Mouse (Mus musculus) heart, adult 18-20 months (tissue): ENCODE results near the gene Tbc1d7. TPM values are rescaled to one million over a fixed set of nuclear protein-coding genes. Genes with fewer than 3 reads are reported as not detected.
A peak's percentile ranks its signal among the peaks of the same experiment; 100 is the strongest.

Experiments used
- DNase-seq, 2 experiments: peaks; one replicate each; pipeline ENCODE4 v3.0.0; 2021 to 2022; ENCODE audit warnings: mixed read lengths in 1 of 2
- long read RNA-seq, 2 experiments: library from polyadenylated mRNA; stranded (forward); transcript quantifications; one replicate each; pipeline ENCODE4 v2.0.0; 2021
- total RNA-seq, 2 experiments: library from RNA; stranded (reverse); gene quantifications; 2 replicates each; pipeline ENCODE4 v1.2.3; 2021

Gene Tbc1d7
- total RNA-seq: 10 to 100 TPM; 26.7 to 34.9 TPM
- long read RNA-seq, experiment 1, transcript Tbc1d7-201 (8 exons, 1,239 nt): minor isoform, 6 of 131 reads
- long read RNA-seq, experiment 1, transcript Tbc1d7-202 (8 exons, 1,246 nt): major isoform, 15 of 131 reads
- long read RNA-seq, experiment 1, partial matches to known transcripts: 1 of 131 reads
- long read RNA-seq, experiment 1, other reads (novel, unspliced or antisense): 109 of 131 reads
- long read RNA-seq, experiment 2, transcript Tbc1d7-202 (8 exons, 1,246 nt): major isoform, 16 of 98 reads
- long read RNA-seq, experiment 2, partial matches to known transcripts: 2 of 98 reads
- long read RNA-seq, experiment 2, other reads (novel, unspliced or antisense): 80 of 98 reads

DNA sequence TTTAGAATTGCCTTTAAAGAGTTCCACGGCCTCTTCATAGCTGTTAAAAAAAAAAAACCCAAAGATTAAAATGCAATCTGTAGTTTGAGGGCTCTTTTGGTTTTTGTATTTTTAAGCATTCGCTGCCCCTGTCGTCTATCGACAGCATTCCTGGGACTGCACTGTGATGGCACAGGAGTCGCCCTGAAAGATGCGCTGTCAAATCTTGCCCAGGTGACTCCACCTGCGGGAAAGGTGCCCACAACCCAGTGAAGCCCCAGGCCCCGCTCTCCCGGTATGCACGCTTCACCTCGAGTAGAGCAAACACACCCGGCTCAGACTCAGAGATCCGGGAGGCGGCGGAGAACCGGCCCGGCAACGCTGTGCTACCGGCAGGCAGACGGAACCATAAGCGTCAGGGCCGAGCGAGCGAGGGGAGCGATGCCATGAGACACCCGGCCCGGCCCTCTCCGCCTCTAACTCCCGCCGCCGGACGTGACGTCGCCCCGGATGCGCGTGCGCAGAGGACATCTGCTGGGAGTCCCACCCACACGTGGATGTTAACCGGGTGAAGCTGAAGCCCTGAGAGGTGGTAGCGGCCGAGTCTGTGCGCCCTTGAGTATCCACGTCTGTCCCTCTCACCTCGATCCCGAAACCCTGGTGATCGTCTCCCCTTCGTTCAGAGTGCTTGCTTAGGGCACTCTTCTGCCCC is at the start of gene Tbc1d7:
TSS of gene Tbc1d7 (minus strand) at position 482 of the 691 bp plus-strand sequence.
- DNase-seq: peak; percentile 98 to 99

DNA sequence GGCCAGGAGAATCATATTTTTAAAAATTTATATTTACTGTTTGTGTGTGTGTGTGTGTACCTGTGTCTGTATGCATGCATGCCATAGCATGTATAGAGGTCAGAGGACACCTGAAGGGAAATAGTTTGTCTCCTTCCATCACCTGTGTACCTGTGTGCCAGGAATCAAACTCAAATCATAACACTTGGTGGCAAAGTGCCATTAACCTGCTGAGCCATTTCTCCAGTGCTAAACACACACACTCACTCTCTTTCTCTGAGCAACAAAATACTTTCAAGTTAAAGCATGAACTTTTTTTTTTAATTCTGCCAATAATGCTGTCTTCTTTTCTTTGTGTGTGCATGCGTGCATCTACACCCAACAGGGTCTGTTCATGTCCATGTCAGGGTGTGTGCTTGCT is 49.3 kb upstream of the Tbc1d7 start:
- DNase-seq: no peak

DNA sequence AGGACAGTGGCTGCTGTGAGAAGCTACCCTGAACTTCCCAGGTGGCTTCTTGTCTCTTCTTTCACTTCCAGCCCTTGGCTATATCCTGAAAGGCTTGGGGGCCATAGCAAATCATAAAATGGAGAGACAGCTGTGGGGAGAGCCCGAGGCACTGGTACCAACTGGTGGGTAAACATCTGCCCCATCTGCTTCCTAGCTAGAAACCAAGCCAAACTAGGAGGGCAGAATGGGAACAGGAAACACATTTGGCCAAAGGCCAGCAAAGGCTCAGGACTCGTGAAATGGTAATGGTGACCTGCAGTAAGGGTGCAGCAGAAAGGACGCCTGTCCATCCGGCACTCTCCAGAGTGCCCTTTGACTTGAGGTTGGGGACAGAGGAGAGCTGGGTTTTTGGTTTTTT is 47.5 kb upstream of the Tbc1d7 start:
- peak in 1 of 2 experiments; percentile 34 for DNase-seq

DNA sequence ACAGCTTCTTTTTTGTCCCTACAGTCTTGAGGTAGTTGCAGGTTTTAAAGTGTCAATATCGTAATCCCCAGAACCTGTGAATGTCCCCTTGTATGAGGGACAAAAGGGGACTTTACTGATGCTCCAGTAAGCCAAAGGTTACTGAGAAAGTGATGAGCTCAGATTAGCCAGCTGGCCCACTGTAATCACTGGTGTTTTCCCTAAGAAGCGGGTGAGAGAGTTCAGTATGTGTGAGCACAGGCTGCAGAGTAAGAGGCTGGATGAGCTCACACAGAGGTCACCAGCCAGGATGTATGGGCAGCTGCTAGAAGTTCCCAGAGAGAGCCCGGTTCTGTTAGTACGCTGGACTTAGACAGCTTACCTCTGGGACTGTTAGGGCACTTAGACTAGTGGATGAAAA is 47.0 kb upstream of the Tbc1d7 start:
- DNase-seq: no peak

DNA sequence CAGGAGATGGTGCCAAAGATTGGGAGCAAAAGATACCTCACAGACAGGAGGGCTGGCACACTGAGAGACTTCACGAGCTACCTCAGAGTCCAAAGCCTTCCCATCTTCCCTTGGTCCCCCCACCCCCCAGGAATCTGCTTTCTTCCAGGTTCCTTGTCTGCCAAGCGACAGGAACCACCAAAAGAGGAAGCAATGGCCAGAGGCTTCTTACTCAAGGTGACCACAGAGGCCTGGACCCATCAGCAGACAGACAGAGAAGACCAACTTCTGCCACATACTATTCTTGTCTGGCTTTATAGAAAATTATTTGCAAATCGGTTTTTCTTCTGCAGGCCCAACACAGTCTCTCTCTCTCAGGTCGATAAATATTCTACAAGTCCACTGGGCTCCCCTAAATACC is 46.4 kb upstream of the Tbc1d7 start:
- no peak for DNase-seq

DNA sequence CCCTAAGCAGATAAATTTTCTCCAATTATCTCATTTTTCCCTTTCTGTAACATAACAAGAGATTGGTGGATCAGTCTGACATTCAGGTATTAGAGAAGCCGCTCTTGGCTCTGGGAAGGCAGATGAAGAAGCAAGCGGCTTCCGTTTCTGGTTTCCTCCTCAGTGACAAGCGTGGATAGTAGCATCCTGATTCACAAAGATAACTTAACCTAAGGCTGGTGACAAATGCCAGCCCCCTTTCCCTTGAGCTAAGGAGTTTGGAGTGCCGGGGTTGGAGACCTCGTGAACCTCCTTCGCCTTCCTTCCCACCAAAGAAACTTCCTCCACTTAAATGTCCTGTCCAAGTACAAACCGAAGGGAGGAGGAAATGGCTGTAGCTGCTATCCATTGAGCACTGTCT is 45.8 kb upstream of the Tbc1d7 start:
- no peak for DNase-seq

DNA sequence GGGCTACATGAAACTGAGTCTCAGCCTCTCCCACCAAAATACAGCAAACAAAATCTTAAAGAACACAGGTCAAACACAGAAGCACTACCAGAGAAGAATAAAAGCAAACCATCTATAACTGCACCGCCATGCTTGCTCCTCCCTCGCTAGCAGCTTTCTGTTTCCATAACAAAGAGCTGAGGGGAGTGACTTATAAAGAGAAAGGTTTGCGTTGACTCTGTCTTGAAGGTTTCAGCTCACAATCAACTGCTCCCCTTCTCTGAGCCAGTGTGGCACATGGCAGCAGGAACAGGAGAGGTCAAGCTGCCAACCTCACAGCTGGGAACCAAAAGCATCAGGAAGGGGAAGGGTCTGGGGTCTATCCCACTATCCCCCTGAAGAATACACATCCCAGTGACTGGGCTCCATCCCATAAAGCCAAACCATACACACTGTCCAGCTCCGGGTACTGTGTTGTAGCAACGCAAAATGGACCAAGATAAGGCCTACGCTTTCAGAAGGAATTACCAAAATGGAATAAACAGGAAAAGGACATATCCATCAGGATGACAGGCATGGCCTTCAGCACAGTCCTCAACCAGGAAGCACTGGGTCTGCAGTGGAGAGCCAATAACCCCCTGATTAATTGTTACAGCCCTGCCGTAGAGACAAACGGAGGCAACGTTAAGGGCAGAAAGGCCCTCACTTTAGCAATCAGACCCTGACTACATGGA is 44.8 kb upstream of the Tbc1d7 start:
- DNase-seq: no peak

DNA sequence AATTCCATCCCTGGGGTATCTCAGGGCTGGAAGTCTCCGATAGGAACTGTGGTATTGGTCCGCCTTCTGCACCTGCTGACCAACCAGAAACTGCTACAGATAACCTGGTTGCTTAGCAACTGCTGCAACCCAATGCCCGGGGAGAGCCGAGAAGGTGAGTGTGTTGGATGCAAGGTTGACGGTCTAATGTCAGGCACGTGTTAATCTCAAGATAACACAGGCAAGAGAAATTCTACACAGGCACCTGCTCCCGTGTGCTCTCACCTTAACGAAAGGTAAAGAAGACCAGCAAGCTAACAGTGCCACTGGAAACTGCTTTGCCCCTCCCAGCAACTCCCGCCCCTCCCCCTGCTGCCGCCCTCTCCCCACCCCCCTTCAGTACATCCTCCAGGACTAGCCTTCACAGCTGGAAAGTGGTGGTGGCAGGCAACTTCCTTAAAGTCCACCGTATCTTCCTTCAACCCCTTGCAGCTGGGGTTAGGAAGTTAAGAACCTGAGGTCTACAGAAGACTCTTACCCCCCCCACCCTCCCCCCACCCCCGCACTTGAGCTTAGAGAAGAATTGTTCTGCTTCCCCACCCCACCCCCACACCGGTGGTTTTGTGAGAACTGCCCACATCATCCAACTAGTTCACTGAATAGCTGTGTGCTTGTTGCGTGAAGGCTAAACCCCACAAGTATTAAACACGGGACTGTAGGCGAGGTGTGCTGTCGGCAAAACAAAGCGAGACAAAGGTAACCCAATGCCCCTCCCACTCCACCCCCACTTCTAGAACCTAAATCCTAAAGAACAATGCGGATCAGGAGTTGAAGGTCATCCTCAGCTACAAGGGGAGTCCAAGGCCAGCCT is 44.1 kb upstream of the Tbc1d7 start:
- DNase-seq: no peak

DNA sequence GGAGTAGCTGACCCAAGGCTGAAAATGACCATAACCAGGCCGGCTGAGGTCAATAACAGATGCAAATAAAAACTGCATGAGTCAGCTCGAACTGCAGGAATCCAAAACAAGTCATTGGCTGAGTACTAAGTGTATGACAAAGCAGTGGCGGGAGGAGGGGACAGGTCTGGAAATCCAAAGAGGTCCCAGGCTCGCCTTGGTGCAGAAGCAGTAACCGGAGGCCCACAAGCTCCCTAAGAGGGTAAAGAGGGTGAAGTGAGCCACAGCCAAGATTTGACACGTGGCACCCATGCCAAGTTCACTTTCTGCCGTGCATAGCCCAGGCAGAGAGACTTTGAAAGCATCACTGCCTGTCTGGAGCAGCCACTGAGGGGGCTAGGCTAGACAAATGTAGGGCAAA is 41.0 kb upstream of the Tbc1d7 start:
- peak; percentile 67 to 69 for DNase-seq

DNA sequence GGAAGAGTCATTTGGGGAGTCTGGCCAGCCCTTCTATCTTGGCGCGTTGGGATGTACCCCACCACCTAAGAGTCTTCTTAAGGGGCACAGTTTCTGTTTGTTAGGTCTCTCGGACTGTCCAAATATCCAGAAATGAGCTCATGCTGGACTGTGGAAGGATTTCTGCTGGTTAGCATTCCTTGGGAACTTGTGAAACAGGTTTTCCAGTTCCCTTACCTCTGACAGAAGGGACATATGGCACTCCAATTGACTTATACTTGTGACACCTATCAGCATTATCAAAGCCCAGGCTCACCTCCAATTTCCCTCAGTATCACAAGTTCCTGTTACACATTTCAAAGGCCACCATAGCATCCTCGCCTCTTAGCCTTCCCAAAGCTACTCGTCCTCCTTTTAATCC is 39.7 kb upstream of the Tbc1d7 start:
- no peak for DNase-seq

DNA sequence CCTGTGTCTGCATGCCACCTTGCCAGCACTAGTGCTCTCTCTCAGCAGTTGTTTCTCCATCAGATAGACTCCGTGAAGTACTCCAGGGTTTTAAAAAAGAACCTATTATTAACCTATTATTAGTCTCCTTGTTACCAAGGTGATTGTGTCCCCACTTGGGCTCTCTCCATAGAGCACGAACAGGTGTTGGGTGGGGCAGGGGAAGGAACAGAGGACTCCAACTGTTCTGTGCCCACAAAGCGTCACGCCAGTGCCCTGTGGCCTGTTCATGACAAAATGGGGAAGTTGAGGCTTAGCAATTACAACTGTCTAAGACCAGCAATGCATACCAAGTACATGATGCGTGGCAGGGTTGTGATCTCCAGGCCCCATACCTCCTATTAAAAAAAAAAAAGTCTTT is 38.3 kb upstream of the Tbc1d7 start:
- DNase-seq: no peak

DNA sequence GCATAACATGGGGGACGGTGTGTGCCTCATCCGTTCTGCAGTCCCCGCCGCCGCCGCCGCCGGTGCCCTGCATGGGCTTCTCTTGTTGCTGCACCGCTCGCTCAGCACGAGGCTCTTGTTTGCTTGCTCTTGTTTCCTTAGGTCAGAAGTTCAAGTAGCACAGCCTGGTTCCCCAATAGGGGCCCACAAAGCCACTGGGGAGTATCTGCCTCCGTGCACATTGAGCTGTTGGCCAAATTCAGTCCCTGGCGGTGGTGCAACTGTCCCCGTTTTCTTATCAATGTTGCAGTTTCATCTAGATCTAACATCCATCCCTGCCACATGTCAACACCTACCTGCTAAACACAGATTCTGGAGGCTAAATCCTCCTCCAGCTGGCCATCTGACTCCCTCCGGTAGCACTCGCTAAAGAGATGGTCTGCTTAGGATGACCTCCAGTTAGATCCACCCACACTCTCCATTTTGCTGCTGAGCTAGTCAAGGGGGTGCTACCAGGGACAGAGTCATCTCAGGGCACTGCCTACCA is 37.7 kb upstream of the Tbc1d7 start:
- no peak for DNase-seq

DNA sequence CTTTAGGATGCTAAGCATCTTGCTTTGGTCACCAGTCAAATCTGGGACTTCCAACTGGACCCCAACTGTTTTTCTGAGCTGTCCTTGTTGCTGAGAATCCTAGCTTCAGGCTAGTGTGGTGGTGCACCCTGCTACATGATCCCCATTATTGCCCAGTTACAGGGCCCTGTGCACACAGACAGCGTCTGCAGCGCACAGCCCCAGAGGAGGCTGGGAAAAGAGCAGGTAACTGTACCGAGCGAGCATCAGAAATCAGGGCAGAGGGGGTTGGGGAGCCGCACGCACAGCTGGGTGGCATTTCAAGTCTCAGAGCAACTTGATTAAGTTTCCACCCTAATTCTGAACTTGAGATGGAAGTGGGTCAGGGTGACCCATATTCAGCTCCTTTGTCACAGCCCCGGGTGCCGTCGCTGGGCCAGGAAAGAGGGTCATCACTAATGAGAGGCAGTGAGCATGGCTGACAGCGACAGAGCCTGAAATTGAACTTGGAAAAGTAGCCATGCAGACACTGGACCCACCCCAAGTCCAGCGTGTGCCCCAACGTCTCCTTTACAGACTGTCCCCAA is 34.9 kb upstream of the Tbc1d7 start:
- no peak for DNase-seq

DNA sequence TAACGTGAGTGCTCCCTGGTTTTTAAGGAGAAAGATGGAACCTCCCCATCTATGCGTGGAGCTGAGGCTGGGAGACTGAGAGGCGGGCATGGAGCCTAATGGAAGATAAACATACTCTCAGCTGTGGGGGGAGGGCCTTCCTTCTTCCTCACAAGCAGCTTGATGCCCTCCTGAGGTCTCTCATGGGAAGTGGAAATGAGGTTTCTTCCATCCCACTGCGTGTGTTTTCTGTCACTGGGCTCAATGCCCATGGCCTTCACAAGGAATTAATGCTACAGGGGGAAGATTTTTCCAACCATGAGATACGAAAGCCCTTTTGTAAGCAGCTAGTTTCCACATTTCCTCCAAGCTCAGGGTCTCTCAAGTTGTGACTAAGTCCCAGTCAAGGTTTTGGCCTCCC is 32.3 kb upstream of the Tbc1d7 start:
- no peak for DNase-seq

DNA sequence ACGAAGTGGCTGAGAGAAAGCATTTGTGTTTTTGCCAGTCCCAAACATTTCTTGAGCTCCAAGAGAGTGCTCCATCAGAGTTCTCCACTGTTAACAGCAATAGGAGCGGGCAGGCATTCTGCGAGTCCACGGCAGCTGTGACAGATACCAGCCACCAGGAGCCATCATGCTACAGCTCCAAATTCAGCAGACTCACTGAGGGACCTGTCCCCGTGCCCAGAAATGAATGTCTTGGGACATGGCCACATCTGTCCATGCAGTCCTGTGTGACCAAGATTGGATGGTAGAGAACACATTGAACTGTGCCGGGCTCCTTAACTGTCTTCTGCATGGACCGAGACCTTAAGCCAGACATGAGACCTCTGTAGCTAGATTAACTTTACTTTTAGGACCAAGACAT is 31.9 kb upstream of the Tbc1d7 start:
- DNase-seq: peak; percentile 79 to 80

DNA sequence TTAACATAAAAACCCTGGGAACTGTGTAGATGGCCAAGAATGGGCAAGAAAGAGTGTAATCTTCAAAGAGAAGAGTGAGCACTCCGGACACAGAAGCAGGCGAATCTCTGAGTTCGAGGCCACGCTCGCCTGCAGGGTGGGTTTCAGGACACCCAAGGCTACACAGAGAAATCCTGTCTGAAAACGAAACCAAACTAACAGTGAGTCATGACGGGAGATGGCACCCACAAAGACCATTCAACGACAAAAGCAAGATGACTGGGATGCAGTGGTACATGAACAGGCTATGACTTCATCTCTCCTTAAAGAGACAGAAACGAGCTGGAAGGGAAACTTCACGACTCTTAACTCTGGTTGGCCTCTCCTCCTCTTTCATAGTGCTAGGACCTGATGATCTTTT is 31.1 kb upstream of the Tbc1d7 start:
- DNase-seq: no peak

DNA sequence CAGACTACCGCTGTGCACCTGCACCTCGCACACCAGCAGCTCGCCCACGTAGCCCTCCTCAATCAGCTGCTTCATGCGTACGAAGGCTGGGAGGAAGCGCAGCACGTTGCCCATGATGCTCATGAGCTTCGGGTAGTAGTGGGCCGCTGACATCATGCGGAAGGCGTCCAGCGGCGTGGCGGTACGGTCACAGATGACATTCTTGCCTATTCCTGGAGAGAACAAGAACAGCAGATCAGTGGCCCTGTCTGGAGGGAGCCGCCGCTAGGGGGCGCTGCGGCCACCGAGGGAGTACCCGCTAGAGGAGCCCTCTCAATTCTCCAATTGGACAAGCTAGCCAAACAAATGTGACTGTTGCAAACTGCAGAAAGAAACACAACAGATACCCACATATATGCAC is 29.7 kb upstream of the Tbc1d7 start:
- peak in 1 of 2 experiments; percentile 50 for DNase-seq

DNA sequence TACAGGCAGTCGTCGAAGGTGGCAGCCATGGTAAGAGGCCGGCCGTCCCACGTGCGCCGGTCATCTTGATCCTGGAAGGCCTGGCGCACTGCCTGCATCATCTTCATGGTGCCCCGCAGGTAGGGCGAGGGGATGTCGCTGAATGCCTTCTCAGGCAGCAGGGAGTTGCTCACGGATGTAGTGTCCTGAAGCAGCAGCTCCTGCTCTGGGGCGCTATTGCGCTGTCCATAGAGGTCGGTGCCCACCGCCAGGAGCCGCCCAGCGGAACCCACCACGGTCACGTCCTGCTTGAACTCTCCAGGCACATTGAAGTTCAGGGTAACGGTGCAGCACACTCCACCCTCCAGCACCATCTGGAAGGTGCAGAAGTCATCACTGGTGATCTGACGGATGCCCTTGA is 29.2 kb upstream of the Tbc1d7 start:
- DNase-seq: no peak

DNA sequence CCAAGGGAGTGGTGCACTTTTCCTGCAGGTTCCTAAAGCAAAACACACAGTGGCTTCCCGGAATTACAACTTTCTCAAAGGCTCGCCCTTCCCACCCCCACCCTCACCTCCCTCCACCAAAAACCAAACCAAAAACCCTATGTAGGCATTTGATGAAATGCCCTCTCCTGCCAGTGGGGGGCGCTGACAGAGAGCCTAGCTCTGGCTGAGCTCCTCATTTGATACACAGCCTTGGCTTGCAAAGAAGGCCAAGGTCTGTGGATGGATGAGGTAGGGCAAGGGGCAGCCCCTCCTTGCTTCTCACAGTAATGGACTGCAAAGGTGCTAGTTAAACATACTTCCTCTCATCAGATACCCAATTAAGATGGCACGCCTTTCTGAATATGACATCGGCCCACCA is 28.4 kb upstream of the Tbc1d7 start:
- DNase-seq: peak in 1 of 2 experiments; percentile 51

DNA sequence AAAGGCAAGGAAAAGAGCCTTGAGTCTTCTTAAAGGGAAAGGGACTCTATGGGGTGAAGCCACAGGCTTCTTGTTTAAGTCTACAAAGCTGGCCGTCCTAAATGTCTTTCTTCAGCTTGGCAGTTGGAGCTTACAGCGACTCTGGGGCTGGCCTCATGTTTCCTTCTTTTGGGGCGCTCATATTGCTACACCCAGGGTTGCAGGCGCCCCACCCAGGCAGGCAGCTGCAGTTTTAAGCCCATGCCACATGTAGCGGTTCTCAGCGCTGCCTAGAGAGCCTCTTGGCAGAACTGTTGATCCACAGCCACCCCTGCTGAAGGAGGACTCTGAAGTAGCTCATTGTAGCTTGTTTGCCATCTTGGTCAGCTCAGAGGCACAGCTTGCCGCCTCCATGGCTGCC is 28.0 kb upstream of the Tbc1d7 start:
- DNase-seq: no peak

DNA sequence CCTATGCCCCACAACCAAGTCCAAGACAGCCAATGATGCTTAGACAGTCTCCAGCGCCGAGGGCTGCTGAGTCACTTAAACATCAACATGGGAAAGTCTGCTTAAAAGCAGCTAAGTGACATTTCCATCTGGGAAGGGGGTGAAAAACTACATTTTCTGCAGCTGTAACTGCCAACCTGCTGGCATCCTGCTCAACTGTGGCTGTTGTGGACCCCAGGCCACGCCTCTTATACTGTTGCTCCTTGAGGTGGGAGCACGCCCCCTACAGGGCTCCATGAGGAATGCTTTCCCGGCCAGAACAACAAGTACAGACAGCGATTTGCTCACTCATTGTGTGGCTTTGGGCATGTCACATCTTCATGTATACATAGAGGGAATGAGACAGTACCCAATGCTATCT is 25.9 kb upstream of the Tbc1d7 start:
- DNase-seq: no peak

DNA sequence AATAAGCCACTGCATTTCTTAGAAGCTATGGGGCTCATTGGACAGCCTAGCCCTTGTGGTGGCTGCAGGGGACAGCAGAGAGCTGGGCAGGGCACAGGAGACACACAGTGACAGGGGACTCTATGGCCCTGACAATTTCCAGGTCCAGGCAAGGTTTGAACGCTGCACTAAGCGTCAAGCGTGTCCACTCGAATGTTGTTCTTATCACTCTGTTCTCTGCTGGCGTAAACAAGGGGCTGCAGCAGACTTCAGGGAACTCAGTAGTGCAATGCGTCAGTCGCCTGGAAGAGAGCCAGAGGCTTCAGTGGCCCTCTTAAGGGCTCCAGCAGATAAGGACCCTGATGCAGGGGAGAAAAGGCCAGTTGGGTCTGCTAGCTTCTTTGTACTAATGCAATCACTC is 24.7 kb upstream of the Tbc1d7 start:
- peak; percentile 72 to 75 for DNase-seq
